Comparison of ENCODE assay signal across 9 mouse cellular contexts in genomic region chr7:45460377-45460776, GRCm38 (mm10). TPM values are rescaled to one million over a fixed set of nuclear protein-coding genes. Genes with fewer than 3 reads are reported as not detected.
DNase-seq lines count a peak whose midpoint lies in the region; ATAC-seq and TF ChIP-seq lines count a peak whose summit lies in the region.
"Had no signal": no experiment of that assay in that cellular context is flagged by ENCODE, and none has a peak within 500 bp of the region (broad histone marks: within the 10 kb centered on the region; RNA-seq: fewer than 3 reads in every experiment).

No protein-coding gene starts in this region.

- H3K27ac ChIP-seq in layer of hippocampus, adult 2 months, result peak overlapping the region; percentile 94
- peak overlapping the region; percentile 80 for H3K27ac ChIP-seq in embryonic facial prominence, embryonic 12.5 days
- peak overlapping the region; percentile 87 for H3K27ac ChIP-seq in hindbrain, postnatal 0 days
- H3K27ac ChIP-seq in liver, embryonic 16.5 days (ENCODE audit: low read length), result peak overlapping the region; percentile 99

- no peak overlapping the region; the same call in 1 of the 2 replicates for H3K9ac ChIP-seq in embryonic facial prominence, embryonic 12.5 days
- H3K9ac ChIP-seq in hindbrain, postnatal 0 days (replicated peaks; ENCODE audit: low read length), result peak overlapping the region; percentile 41; the same call in 1 of the 2 replicates
- peak overlapping the region; percentile 70 for H3K9ac ChIP-seq in liver, embryonic 16.5 days (ENCODE audit: low read depth, low read length)

- H3K4me1 ChIP-seq in embryonic facial prominence, embryonic 12.5 days, result peaks cover 28% of the 10 kb centered on the region
- peaks cover 19% of the 10 kb centered on the region for H3K4me1 ChIP-seq in hindbrain, postnatal 0 days (ENCODE audit: insufficient read depth, low read length)
- peaks cover 53% of the 10 kb centered on the region for H3K4me1 ChIP-seq in liver, embryonic 16.5 days (ENCODE audit: control insufficient read depth, low read depth, low read length)

- H3K36me3 ChIP-seq in embryonic facial prominence, embryonic 12.5 days, result peaks cover 61% of the 10 kb centered on the region
- H3K36me3 ChIP-seq in hindbrain, postnatal 0 days (ENCODE audit: insufficient read depth, low read length), result peaks cover 17% of the 10 kb centered on the region
- H3K36me3 ChIP-seq in liver, embryonic 16.5 days (ENCODE audit: control insufficient read depth, insufficient read depth), result peaks cover 31% of the 10 kb centered on the region

- WGBS in embryonic facial prominence, embryonic 12.5 days, result 74% methylated on average over 7 of the region's 7 CpGs
- 67% methylated on average over 7 of the region's 7 CpGs for WGBS in hindbrain, postnatal 0 days
- 26% methylated on average over 7 of the region's 7 CpGs for WGBS in liver, embryonic 16.5 days (ENCODE audit: insufficient replicate concordance)

- H3K4me2 ChIP-seq in embryonic facial prominence, embryonic 12.5 days (replicated peaks), result peak overlapping the region; percentile 43
- H3K4me2 ChIP-seq in hindbrain, postnatal 0 days (ENCODE audit: low read depth, low read length), result peak overlapping the region; percentile 54
- peak overlapping the region; percentile 79 for H3K4me2 ChIP-seq in liver, embryonic 16.5 days (ENCODE audit: low read depth, low read length)

- no peak for TF ChIP-seq CTCF in layer of hippocampus, adult 2 months (conservative IDR thresholded peaks at IDR 0.05)
- no peak for TF ChIP-seq CTCF in hindbrain, postnatal 0 days (IDR thresholded peaks at IDR 0.05; ENCODE audit: low read depth)

- no peaks in the 10 kb centered on the region for H3K27me3 ChIP-seq in embryonic facial prominence, embryonic 12.5 days
- H3K27me3 ChIP-seq in hindbrain, postnatal 0 days (ENCODE audit: insufficient read depth, low read length), result no peaks in the 10 kb centered on the region
- no peaks in the 10 kb centered on the region for H3K27me3 ChIP-seq in liver, embryonic 16.5 days (ENCODE audit: control insufficient read depth, insufficient read depth, low read depth, low read length)

- H3K4me3 ChIP-seq in layer of hippocampus, adult 2 months, result peak overlapping the region; percentile 96
- H3K4me3 ChIP-seq in embryonic facial prominence, embryonic 12.5 days, result peak overlapping the region; percentile 89
- peak overlapping the region; percentile 50 for H3K4me3 ChIP-seq in hindbrain, postnatal 0 days (ENCODE audit: low read length)
- peak overlapping the region; percentile 70 for H3K4me3 ChIP-seq in liver, embryonic 16.5 days (ENCODE audit: low read depth, low read length)

- no peak for ATAC-seq in embryonic facial prominence, embryonic 12.5 days (ENCODE audit: insufficient number of reproducible peaks, insufficient read depth, low FRiP score, low TSS enrichment)
- no peak for ATAC-seq in hindbrain, postnatal 0 days
- no peak for ATAC-seq in liver, embryonic 16.5 days (ENCODE audit: low read depth)

- no peak for DNase-seq in layer of hippocampus, adult 2 months (ENCODE audit: low spot score in 2 of 2)
- DNase-seq in layer of hippocampus, adult 11-12 months (ENCODE audit: low spot score), result no peak
- peak; percentile 9 for DNase-seq in hindbrain, postnatal 0 days (ENCODE audit: low spot score)
- no peak for DNase-seq in right cerebral cortex, postnatal 4 days
- no peak for DNase-seq in thymus, postnatal 36 days
- no peak for DNase-seq in ovary, postnatal 10 days (ENCODE audit: low spot score)

- H3K9me3 ChIP-seq in embryonic facial prominence, embryonic 12.5 days, result no peaks in the 10 kb centered on the region
- no peaks in the 10 kb centered on the region for H3K9me3 ChIP-seq in hindbrain, postnatal 0 days (ENCODE audit: low read length)
- no peaks in the 10 kb centered on the region for H3K9me3 ChIP-seq in liver, embryonic 16.5 days (replicated peaks; ENCODE audit: control insufficient read depth, low read length)

RNA-seq across cellular contexts. Expression of gene Ftl1, which starts 0.7 kb away (rescaled TPM):
- total RNA-seq in layer of hippocampus, adult 2 months (2021), result 100 to 1,000 TPM; 186 to 204 TPM
- polyA plus RNA-seq in embryonic facial prominence, embryonic 12.5 days (2016; fragmentation: Nextera tagmentation; extraction: Ambion mirVana), result 5,211 and 5,392 TPM in 2 replicates
- 2,068 and 2,255 TPM in 2 replicates for total RNA-seq in hindbrain, postnatal 0 days (2014; rRNA removed)
- 4,654 and 4,668 TPM in 2 replicates for polyA plus RNA-seq in hindbrain, postnatal 0 days (2015; fragmentation: Nextera tagmentation; extraction: Ambion mirVana)
- 6,125 and 6,166 TPM in 2 replicates for polyA plus RNA-seq in liver, embryonic 16.5 days (2015; fragmentation: Nextera tagmentation; extraction: Ambion mirVana)

RNA-seq across cellular contexts. Expression of gene Bax, which starts 6.3 kb away (rescaled TPM):
- 10 to 100 TPM; 73.2 to 77.6 TPM for total RNA-seq in layer of hippocampus, adult 2 months (2021)
- 220 and 224 TPM in 2 replicates for polyA plus RNA-seq in embryonic facial prominence, embryonic 12.5 days (2016; fragmentation: Nextera tagmentation; extraction: Ambion mirVana)
- 117 and 131 TPM in 2 replicates for total RNA-seq in hindbrain, postnatal 0 days (2014; rRNA removed)
- 253 and 264 TPM in 2 replicates for polyA plus RNA-seq in hindbrain, postnatal 0 days (2015; fragmentation: Nextera tagmentation; extraction: Ambion mirVana)
- 63.3 and 63.4 TPM in 2 replicates for polyA plus RNA-seq in liver, embryonic 16.5 days (2015; fragmentation: Nextera tagmentation; extraction: Ambion mirVana)

RNA-seq across cellular contexts. Expression of gene Tulp2, which starts 21.3 kb away (rescaled TPM):
- total RNA-seq in layer of hippocampus, adult 2 months (2021), result not detected
- 0.92 and 1.2 TPM in 2 replicates for polyA plus RNA-seq in embryonic facial prominence, embryonic 12.5 days (2016; fragmentation: Nextera tagmentation; extraction: Ambion mirVana)
- 0.21 TPM in 1 of 2 replicates, not detected in the other for total RNA-seq in hindbrain, postnatal 0 days (2014; rRNA removed)
- 0.21 and 0.57 TPM in 2 replicates for polyA plus RNA-seq in hindbrain, postnatal 0 days (2015; fragmentation: Nextera tagmentation; extraction: Ambion mirVana)
- 0.41 and 0.75 TPM in 2 replicates for polyA plus RNA-seq in liver, embryonic 16.5 days (2015; fragmentation: Nextera tagmentation; extraction: Ambion mirVana)
- total RNA-seq: layer of hippocampus, postnatal 36 days had no signal

RNA-seq across cellular contexts. Expression of gene Ruvbl2, which starts 22.5 kb away (rescaled TPM):
- 10 to 100 TPM; 35.0 to 37.2 TPM for total RNA-seq in layer of hippocampus, adult 2 months (2021)
- polyA plus RNA-seq in embryonic facial prominence, embryonic 12.5 days (2016; fragmentation: Nextera tagmentation; extraction: Ambion mirVana), result 149 and 151 TPM in 2 replicates
- 147 and 161 TPM in 2 replicates for total RNA-seq in hindbrain, postnatal 0 days (2014; rRNA removed)
- polyA plus RNA-seq in hindbrain, postnatal 0 days (2015; fragmentation: Nextera tagmentation; extraction: Ambion mirVana), result 82.9 and 88.9 TPM in 2 replicates
- polyA plus RNA-seq in liver, embryonic 16.5 days (2015; fragmentation: Nextera tagmentation; extraction: Ambion mirVana), result 58.8 and 59.4 TPM in 2 replicates

RNA-seq across cellular contexts. Expression of gene Gys1, which starts 25.7 kb away (rescaled TPM):
- 10 to 100 TPM; 16.1 to 20.3 TPM for total RNA-seq in layer of hippocampus, adult 2 months (2021)
- 43.2 and 45.4 TPM in 2 replicates for polyA plus RNA-seq in embryonic facial prominence, embryonic 12.5 days (2016; fragmentation: Nextera tagmentation; extraction: Ambion mirVana)
- 21.1 and 22.4 TPM in 2 replicates for total RNA-seq in hindbrain, postnatal 0 days (2014; rRNA removed)
- 16.1 and 16.4 TPM in 2 replicates for polyA plus RNA-seq in hindbrain, postnatal 0 days (2015; fragmentation: Nextera tagmentation; extraction: Ambion mirVana)
- 7.6 and 8.9 TPM in 2 replicates for polyA plus RNA-seq in liver, embryonic 16.5 days (2015; fragmentation: Nextera tagmentation; extraction: Ambion mirVana)
